Mouse (Mus musculus): ENCODE results near the gene Gad1. TPM values are rescaled to one million over a fixed set of nuclear protein-coding genes. Genes with fewer than 3 reads are reported as not detected.
"Not testable (repeated sequence)": the region's sequence is repeated elsewhere in the genome, so short reads cannot be mapped to it uniquely, and the experiment has no call there.

Gad1 gene
- total and polyA plus RNA-seq, 2 experiments, result not detected

- peak overlapping the region; percentile 10 for H3K9ac ChIP-seq (ENCODE audit: low read depth, low read length)
- peak; percentile 12 for DNase-seq (ENCODE audit: extremely low read depth, low read depth, low spot score)
- TF ChIP-seq POLR2A (IDR thresholded peaks at IDR 0.05; ENCODE audit: extremely low read depth, insufficient read depth, low read length), result no peak
- peak; percentile 62 for TF ChIP-seq CTCF (IDR thresholded peaks at IDR 0.05; ENCODE audit: low read depth, low read length)
- no peaks in the 10 kb centered on the region for H3K79me2 ChIP-seq (ENCODE audit: control insufficient read depth, insufficient read depth, low read length)
- under 1% methylated on average over 56 of the region's 56 CpGs for WGBS
- H3K4me1 ChIP-seq (ENCODE audit: control insufficient read depth, insufficient read depth, low read length), result 0 out of 2 replicates have a peak, but pooled peaks cover 3% of the 10 kb centered on the region
- H3K36me3 ChIP-seq (ENCODE audit: control insufficient read depth, insufficient read depth, low read length), result no peaks in the 10 kb centered on the region
- H3K27me3 ChIP-seq (ENCODE audit: control insufficient read depth, insufficient read depth, low read length), result peaks cover 5% of the 10 kb centered on the region; the same call in 1 of the 2 replicates
- peak overlapping the region; percentile 64 for H3K4me3 ChIP-seq (ENCODE audit: insufficient read depth, low read depth, low read length)
- H3K27ac ChIP-seq (replicated peaks; ENCODE audit: insufficient read depth, low read depth, low read length), result no peak overlapping the region
Observed at GRCm38 (mm10) chr2:70509021-70509632, 43.7 kb upstream of the Gad1 start.

GRCm38 (mm10) chr2:70538283-70538682 lies 14.6 kb upstream of the Gad1 start:
- not testable (repeated sequence) for H3K27me3 ChIP-seq (ENCODE audit: control insufficient read depth, insufficient read depth, low read length); H3K79me2 ChIP-seq (ENCODE audit: control insufficient read depth, insufficient read depth, low read length); H3K4me1 ChIP-seq (ENCODE audit: control insufficient read depth, insufficient read depth, low read length); H3K36me3 ChIP-seq (ENCODE audit: control insufficient read depth, insufficient read depth, low read length); H3K9ac ChIP-seq (ENCODE audit: low read depth, low read length); H3K4me3 ChIP-seq (ENCODE audit: insufficient read depth, low read depth, low read length); H3K27ac ChIP-seq (replicated peaks; ENCODE audit: insufficient read depth, low read depth, low read length)
- peak; percentile 72 for TF ChIP-seq CTCF (IDR thresholded peaks at IDR 0.05; ENCODE audit: low read depth, low read length)
- WGBS, result 32% methylated on average over 7 of the region's 7 CpGs
- DNase-seq (ENCODE audit: extremely low read depth, low read depth, low spot score), result peak; percentile 25

GRCm38 (mm10) chr2:70550671-70551070 lies 2.2 kb upstream of the Gad1 start:
- DNase-seq (ENCODE audit: extremely low read depth, low read depth, low spot score), result no peak
- H3K27me3 ChIP-seq (ENCODE audit: control insufficient read depth, insufficient read depth, low read length), result no peaks in the 10 kb centered on the region
- no peaks in the 10 kb centered on the region for H3K36me3 ChIP-seq (ENCODE audit: control insufficient read depth, insufficient read depth, low read length)
- WGBS, result 52% methylated on average over 6 of the region's 6 CpGs
- H3K4me1 ChIP-seq (ENCODE audit: control insufficient read depth, insufficient read depth, low read length), result no peaks in the 10 kb centered on the region
- TF ChIP-seq CTCF (IDR thresholded peaks at IDR 0.05; ENCODE audit: low read depth, low read length) (no peak), POLR2A (IDR thresholded peaks at IDR 0.05; ENCODE audit: extremely low read depth, insufficient read depth, low read length) (no peak)
- H3K79me2 ChIP-seq (ENCODE audit: control insufficient read depth, insufficient read depth, low read length), result no peaks in the 10 kb centered on the region
- no peak overlapping the region for H3K27ac ChIP-seq (replicated peaks; ENCODE audit: insufficient read depth, low read depth, low read length)
- no peak overlapping the region for H3K4me3 ChIP-seq (ENCODE audit: insufficient read depth, low read depth, low read length)
- H3K9ac ChIP-seq (ENCODE audit: low read depth, low read length), result no peak overlapping the region

- no peak for DNase-seq (ENCODE audit: extremely low read depth, low read depth, low spot score)
- no peaks in the 10 kb centered on the region for H3K36me3 ChIP-seq (ENCODE audit: control insufficient read depth, insufficient read depth, low read length)
- H3K27ac ChIP-seq (replicated peaks; ENCODE audit: insufficient read depth, low read depth, low read length), result no peak overlapping the region
- no peaks in the 10 kb centered on the region for H3K4me1 ChIP-seq (ENCODE audit: control insufficient read depth, insufficient read depth, low read length)
- H3K9ac ChIP-seq (ENCODE audit: low read depth, low read length), result no peak overlapping the region
- H3K4me3 ChIP-seq (ENCODE audit: insufficient read depth, low read depth, low read length), result no peak overlapping the region
- TF ChIP-seq POLR2A (IDR thresholded peaks at IDR 0.05; ENCODE audit: extremely low read depth, insufficient read depth, low read length) (no peak), CTCF (IDR thresholded peaks at IDR 0.05; ENCODE audit: low read depth, low read length) (no peak)
- WGBS, result 82% methylated on average over 2 of the region's 2 CpGs
- no peaks in the 10 kb centered on the region for H3K27me3 ChIP-seq (ENCODE audit: control insufficient read depth, insufficient read depth, low read length)
- no peaks in the 10 kb centered on the region for H3K79me2 ChIP-seq (ENCODE audit: control insufficient read depth, insufficient read depth, low read length)
Observed at GRCm38 (mm10) chr2:70551446-70551845, 1.4 kb upstream of the Gad1 start.

- Histone ChIP-seq H3K36me3 (ENCODE audit: control insufficient read depth, insufficient read depth, low read length) (no peaks in the 10 kb centered on the region), H3K27ac (replicated peaks; ENCODE audit: insufficient read depth, low read depth, low read length) (no peak overlapping the region), H3K9ac (ENCODE audit: low read depth, low read length) (no peak overlapping the region), H3K79me2 (ENCODE audit: control insufficient read depth, insufficient read depth, low read length) (no peaks in the 10 kb centered on the region), H3K4me1 (ENCODE audit: control insufficient read depth, insufficient read depth, low read length) (no peaks in the 10 kb centered on the region), H3K27me3 (ENCODE audit: control insufficient read depth, insufficient read depth, low read length) (no peaks in the 10 kb centered on the region), H3K4me3 (ENCODE audit: insufficient read depth, low read depth, low read length) (no peak overlapping the region)
- no peak for TF ChIP-seq POLR2A (IDR thresholded peaks at IDR 0.05; ENCODE audit: extremely low read depth, insufficient read depth, low read length)
- no peak for TF ChIP-seq CTCF (IDR thresholded peaks at IDR 0.05; ENCODE audit: low read depth, low read length)
- DNase-seq (ENCODE audit: extremely low read depth, low read depth, low spot score), result no peak
- WGBS, result 77% methylated on average over 15 of the region's 15 CpGs
Observed at GRCm38 (mm10) chr2:70552067-70552598, 739 bp upstream of the Gad1 start.

GRCm38 (mm10) chr2:70553826-70554225 lies 954 bp downstream of the Gad1 start:
- DNase-seq (ENCODE audit: extremely low read depth, low read depth, low spot score), result no peak
- Histone ChIP-seq H3K4me3 (ENCODE audit: insufficient read depth, low read depth, low read length) (no peak overlapping the region), H3K9ac (ENCODE audit: low read depth, low read length) (no peak overlapping the region), H3K27ac (replicated peaks; ENCODE audit: insufficient read depth, low read depth, low read length) (no peak overlapping the region), H3K4me1 (ENCODE audit: control insufficient read depth, insufficient read depth, low read length) (no peaks in the 10 kb centered on the region), H3K79me2 (ENCODE audit: control insufficient read depth, insufficient read depth, low read length) (no peaks in the 10 kb centered on the region), H3K36me3 (ENCODE audit: control insufficient read depth, insufficient read depth, low read length) (no peaks in the 10 kb centered on the region), H3K27me3 (ENCODE audit: control insufficient read depth, insufficient read depth, low read length) (no peaks in the 10 kb centered on the region)
- WGBS, result 76% methylated on average over 3 of the region's 3 CpGs
- TF ChIP-seq CTCF (IDR thresholded peaks at IDR 0.05; ENCODE audit: low read depth, low read length) (0 out of 2 replicates have a peak, but pooled peaks have one; percentile 2), POLR2A (IDR thresholded peaks at IDR 0.05; ENCODE audit: extremely low read depth, insufficient read depth, low read length) (no peak)

Measured in liver, adult 2 months (tissue).